13 mouse cellular contexts compared by ENCODE assay signal in genomic region chr10:125342204-125342603, GRCm38 (mm10). TPM values are rescaled to one million over a fixed set of nuclear protein-coding genes. Genes with fewer than 3 reads are reported as not detected.
DNase-seq lines count a peak whose midpoint lies in the region; ATAC-seq and TF ChIP-seq lines count a peak whose summit lies in the region.
"Had no signal": no experiment of that assay in that cellular context is flagged by ENCODE, and none has a peak within 500 bp of the region (broad histone marks: within the 10 kb centered on the region; RNA-seq: fewer than 3 reads in every experiment).

No protein-coding gene starts in this region.

- WGBS in heart, embryonic 11.5 days (ENCODE audit: insufficient replicate concordance): 24% methylated on average over 7 of the region's 7 CpGs
- 26% methylated on average over 7 of the region's 7 CpGs for WGBS in kidney, adult 2 months
- 72% methylated on average over 7 of the region's 7 CpGs for WGBS in hindbrain, embryonic 14.5 days
- WGBS in limb, embryonic 10.5 days: 88% methylated on average over 7 of the region's 7 CpGs

- no peaks in the 10 kb centered on the region for H3K36me3 ChIP-seq in heart, embryonic 11.5 days (ENCODE audit: control insufficient read depth, insufficient read depth, low read length)
- H3K36me3 ChIP-seq in kidney, adult 2 months (ENCODE audit: control insufficient read depth, insufficient read depth, low read length): no peaks in the 10 kb centered on the region
- no peaks in the 10 kb centered on the region for H3K36me3 ChIP-seq in hindbrain, embryonic 14.5 days (replicated peaks; ENCODE audit: control insufficient read depth, insufficient read depth)
- no peaks in the 10 kb centered on the region for H3K36me3 ChIP-seq in limb, embryonic 10.5 days
- H3K36me3 ChIP-seq: liver, embryonic 13.5 days; midbrain, embryonic 13.5 days had no signal

- peak overlapping the region; percentile 12; the same call in 1 of the 2 replicates for H3K27ac ChIP-seq in heart, embryonic 11.5 days (ENCODE audit: low read depth, low read length)
- peak overlapping the region; percentile 82 for H3K27ac ChIP-seq in kidney, adult 2 months (ENCODE audit: insufficient read depth, low read depth, low read length)
- no peak overlapping the region for H3K27ac ChIP-seq in hindbrain, embryonic 14.5 days
- no peak overlapping the region for H3K27ac ChIP-seq in layer of hippocampus, adult 2 months
- H3K27ac ChIP-seq in limb, embryonic 10.5 days: no peak overlapping the region
- H3K27ac ChIP-seq: hindbrain, postnatal 0 days; liver, embryonic 13.5 days; midbrain, embryonic 13.5 days had no signal

- no peak overlapping the region for H3K9ac ChIP-seq in heart, embryonic 11.5 days (ENCODE audit: low read depth, low read length)
- no peak overlapping the region for H3K9ac ChIP-seq in hindbrain, embryonic 14.5 days
- H3K9ac ChIP-seq: liver, embryonic 13.5 days; midbrain, embryonic 13.5 days had no signal

- no peaks in the 10 kb centered on the region for H3K9me3 ChIP-seq in heart, embryonic 11.5 days (replicated peaks; ENCODE audit: control insufficient read depth, low read length)
- no peaks in the 10 kb centered on the region for H3K9me3 ChIP-seq in hindbrain, embryonic 14.5 days (ENCODE audit: control insufficient read depth, low read length)
- no peaks in the 10 kb centered on the region for H3K9me3 ChIP-seq in limb, embryonic 10.5 days (replicated peaks)
- H3K9me3 ChIP-seq: liver, embryonic 13.5 days; midbrain, embryonic 13.5 days had no signal

- H3K4me2 ChIP-seq in heart, embryonic 11.5 days: 0 out of 2 replicates have a peak overlapping the region, but pooled peaks have one; percentile 19
- no peak overlapping the region for H3K4me2 ChIP-seq in hindbrain, embryonic 14.5 days (replicated peaks)
- H3K4me2 ChIP-seq: liver, embryonic 13.5 days; midbrain, embryonic 13.5 days had no signal

- peak; percentile 42 for ATAC-seq in heart, embryonic 11.5 days (replicated peaks; ENCODE audit: insufficient number of reproducible peaks, low FRiP score, low TSS enrichment)
- ATAC-seq in hindbrain, embryonic 14.5 days (ENCODE audit: low FRiP score): no peak
- ATAC-seq: hindbrain, postnatal 0 days; midbrain, embryonic 13.5 days had no signal

- H3K27me3 ChIP-seq in heart, embryonic 11.5 days (ENCODE audit: control insufficient read depth, insufficient read depth, low read length): no peaks in the 10 kb centered on the region
- no peaks in the 10 kb centered on the region for H3K27me3 ChIP-seq in kidney, adult 2 months (replicated peaks; ENCODE audit: control insufficient read depth, insufficient read depth, low read length)
- no peaks in the 10 kb centered on the region for H3K27me3 ChIP-seq in hindbrain, embryonic 14.5 days (ENCODE audit: control insufficient read depth, insufficient read depth, low read length)
- no peaks in the 10 kb centered on the region for H3K27me3 ChIP-seq in limb, embryonic 10.5 days (ENCODE audit: low read depth, poor library complexity, severe bottlenecking)
- H3K27me3 ChIP-seq: liver, embryonic 13.5 days; midbrain, embryonic 13.5 days had no signal

- H3K4me3 ChIP-seq in heart, embryonic 11.5 days (ENCODE audit: low read depth, low read length): no peak overlapping the region
- H3K4me3 ChIP-seq in kidney, adult 2 months (ENCODE audit: insufficient read depth, low read depth, low read length): no peak overlapping the region
- no peak overlapping the region for H3K4me3 ChIP-seq in hindbrain, embryonic 14.5 days (replicated peaks; ENCODE audit: low read length)
- H3K4me3 ChIP-seq in layer of hippocampus, adult 2 months: no peak overlapping the region
- H3K4me3 ChIP-seq in limb, embryonic 10.5 days: no peak overlapping the region
- H3K4me3 ChIP-seq: liver, embryonic 13.5 days; midbrain, embryonic 13.5 days had no signal

- no peak for TF ChIP-seq POLR2A in kidney, adult 2 months (IDR thresholded peaks at IDR 0.05; ENCODE audit: low read depth, low read length)

- peaks cover 6% of the 10 kb centered on the region for H3K4me1 ChIP-seq in heart, embryonic 11.5 days (ENCODE audit: control insufficient read depth, insufficient read depth, low read length)
- H3K4me1 ChIP-seq in kidney, adult 2 months (ENCODE audit: control insufficient read depth, insufficient read depth, low read length): no peaks in the 10 kb centered on the region; the same call in 1 of the 2 replicates
- H3K4me1 ChIP-seq in hindbrain, embryonic 14.5 days (replicated peaks; ENCODE audit: control insufficient read depth, insufficient read depth, low read length): no peaks in the 10 kb centered on the region
- no peaks in the 10 kb centered on the region for H3K4me1 ChIP-seq in limb, embryonic 10.5 days
- H3K4me1 ChIP-seq: liver, embryonic 13.5 days had no signal

- no peak for TF ChIP-seq CTCF in kidney, adult 2 months (conservative IDR thresholded peaks at IDR 0.05; ENCODE audit: insufficient read depth, insufficient read length, low read depth, low read length)
- TF ChIP-seq CTCF in layer of hippocampus, adult 2 months (conservative IDR thresholded peaks at IDR 0.05): no peak

- peak; percentile 31 for DNase-seq in ovary, postnatal 36 days (ENCODE audit: low spot score)
- DNase-seq in ovary, postnatal 10 days (ENCODE audit: low spot score): no peak
- peak; percentile 88 for DNase-seq in kidney, adult 2 months
- no peak for DNase-seq in hindbrain, embryonic 14.5 days (ENCODE audit: low spot score)
- no peak for DNase-seq in layer of hippocampus, adult 2 months (ENCODE audit: low spot score in 2 of 2)
- no peak for DNase-seq in limb, embryonic 10.5 days (ENCODE audit: low spot score)
- DNase-seq in cerebellum, postnatal 25 days: no peak
- DNase-seq: gastrocnemius, postnatal 14 days; liver, embryonic 13.5 days; lung, postnatal 14 days had no signal

RNA-seq across cellular contexts. Expression of gene Slc16a7, which starts 47.1 kb away (rescaled TPM):
- polyA plus RNA-seq in heart, embryonic 11.5 days (2014; fragmentation: Nextera tagmentation; extraction: Ambion mirVana): 5.0 and 6.1 TPM in 2 replicates
- polyA plus RNA-seq in kidney, adult 2 months (2012; rRNA removed): 38.7 and 38.9 TPM in 2 replicates
- polyA plus RNA-seq in hindbrain, embryonic 14.5 days (2014; fragmentation: Nextera tagmentation; extraction: Ambion mirVana): 10.7 and 14.1 TPM in 2 replicates
- 10 to 100 TPM; 40.7 to 44.9 TPM for total RNA-seq in layer of hippocampus, adult 2 months (2021)
- 2.8 and 3.1 TPM in 2 replicates for polyA plus RNA-seq in limb, embryonic 10.5 days (2016; fragmentation: Nextera tagmentation; extraction: Ambion mirVana)

Comparison
In these comparisons a context has a peak if more than half of its experiments do, and no peak if none do; other contexts are left out.
1. DNase-seq: peak in ovary, postnatal 36 days (single experiment) and kidney, adult 2 months (single experiment); none in ovary, postnatal 10 days (single experiment), hindbrain, embryonic 14.5 days (single experiment), layer of hippocampus, adult 2 months (0 of 2), limb, embryonic 10.5 days (single experiment) and cerebellum, postnatal 25 days (0 of 2).
2. H3K27ac ChIP-seq: peak in heart, embryonic 11.5 days (single experiment) and kidney, adult 2 months (single experiment); none in hindbrain, embryonic 14.5 days (single experiment), layer of hippocampus, adult 2 months (single experiment) and limb, embryonic 10.5 days (single experiment).